Mouse (Mus musculus) hindbrain, embryonic 13.5 days (tissue): Measurements from ENCODE around the gene Rwdd2a. TPM values are rescaled to one million over a fixed set of nuclear protein-coding genes. Genes with fewer than 3 reads are reported as not detected.
A peak's percentile ranks its signal among the peaks of the same experiment; 100 is the strongest.

ENCODE experiments used
- ATAC-seq: fragments of 200-750 bp; cut with Nextera tagmentation; 2 replicates; pipeline ENCODE4 v1.8.0; 2017; ENCODE audit warnings: moderate TSS enrichment; ENCODE audit not compliant: low FRiP score
- H3K27ac ChIP-seq: fragments of 300-500 bp; sonication (generic); 2 replicates; pipeline ENCODE4 v1.5.1; 2015; ENCODE audit warnings: inconsistent platforms, mild to moderate bottlenecking, moderate library complexity
- H3K27me3 ChIP-seq: fragments of 300-500 bp; sonication (generic); 2 replicates; pipeline ENCODE4 v1.6.1; 2015; ENCODE audit warnings: mild to moderate bottlenecking, inconsistent platforms
- H3K36me3 ChIP-seq: fragments of 300-500 bp; sonication (generic); 2 replicates; pipeline ENCODE4 v1.6.1; 2015; ENCODE audit warnings: mild to moderate bottlenecking, inconsistent platforms
- H3K4me1 ChIP-seq: fragments of 300-500 bp; sonication (generic); replicated peaks from 2 replicates; pipeline ENCODE4 v1.6.1; 2015; ENCODE audit warnings: inconsistent platforms
- H3K4me2 ChIP-seq: fragments of 300-500 bp; sonication (generic); 2 replicates; pipeline ENCODE4 v1.6.1; 2015; ENCODE audit warnings: inconsistent platforms, mild to moderate bottlenecking, moderate library complexity
- H3K4me3 ChIP-seq: fragments of 300-500 bp; sonication (generic); 2 replicates; pipeline ENCODE4 v1.5.1; 2015; ENCODE audit warnings: mild to moderate bottlenecking, inconsistent platforms
- H3K9ac ChIP-seq: fragments of 300-500 bp; sonication (generic); 2 replicates; pipeline ENCODE4 v1.6.1; 2015; ENCODE audit warnings: mild to moderate bottlenecking, inconsistent platforms
- H3K9me3 ChIP-seq: fragments of 300-500 bp; sonication (generic); 2 replicates; pipeline ENCODE4 v1.6.1; 2016; ENCODE audit warnings: inconsistent platforms
- WGBS: fragments of 180-500 bp; shearing (Covaris S2); methylation state at CpG from one replicate; pipeline ENCODE4 v1.1.7; 2015; 5-methylcytosine and 5-hydroxymethylcytosine counted together
- polyA plus RNA-seq: library from polyadenylated mRNA; unstranded; fragments of >200 nt; fragmentation: Nextera tagmentation; extraction: Ambion mirVana; gene quantifications from 2 replicates; pipeline ENCODE4 v1.2.1, GENCODE M21; 2015

The Rwdd2a gene
- 9.6 TPM in 2 replicates for polyA plus RNA-seq

- Histone ChIP-seq H3K4me2 (peak within 1 kb of the TSS; percentile 99), H3K4me1 (peaks cover 21% of the 10 kb centered on the region), H3K27ac (peak within 1 kb of the TSS; percentile 78), H3K9me3 (no peaks in the 10 kb centered on the region), H3K9ac (peak within 1 kb of the TSS; percentile 80), H3K4me3 (peak within 1 kb of the TSS; percentile 71), H3K36me3 (peaks cover 27% of the 10 kb centered on the region), H3K27me3 (no peaks in the 10 kb centered on the region)
- under 1% methylated on average over 59 of the region's 59 CpGs for WGBS
- ATAC-seq: peak; percentile 99
Measured at GRCm38 (mm10) chr9:86571540-86572135, at the start of gene Rwdd2a, which contains the start of gene Pgm3. Gene Rwdd2a (plus strand): TSS chr9:86571991. Gene Pgm3 (minus strand): TSS chr9:86571842.

DNA sequence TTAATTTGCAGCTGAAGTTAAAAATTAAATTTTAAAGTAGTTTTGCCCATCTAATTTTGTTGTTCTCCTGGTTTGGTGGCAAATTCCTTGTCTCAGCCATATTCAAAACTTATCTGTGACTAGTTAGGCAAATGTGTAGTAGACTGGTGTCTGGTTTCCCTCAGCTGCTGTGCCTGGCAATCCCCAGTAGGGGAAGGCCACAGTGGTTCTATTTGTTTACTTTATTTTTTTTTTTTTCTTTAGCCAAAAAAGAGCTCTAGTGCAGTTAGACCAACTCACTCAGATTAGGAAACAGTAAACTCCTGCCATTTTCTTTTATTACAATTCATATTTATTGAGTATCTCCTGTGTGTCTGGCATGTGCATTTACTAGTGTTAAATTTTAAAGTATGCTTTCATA lies 49.5 kb upstream of the Rwdd2a start:
- no peak overlapping the region for H3K9ac ChIP-seq
- H3K4me3 ChIP-seq: no peak overlapping the region
- ATAC-seq: no peak
- H3K9me3 ChIP-seq: no peaks in the 10 kb centered on the region
- H3K36me3 ChIP-seq: peaks cover 67% of the 10 kb centered on the region
- H3K27ac ChIP-seq: no peak overlapping the region
- no peaks in the 10 kb centered on the region for H3K27me3 ChIP-seq
- no peak overlapping the region for H3K4me2 ChIP-seq
- H3K4me1 ChIP-seq: no peaks in the 10 kb centered on the region

DNA sequence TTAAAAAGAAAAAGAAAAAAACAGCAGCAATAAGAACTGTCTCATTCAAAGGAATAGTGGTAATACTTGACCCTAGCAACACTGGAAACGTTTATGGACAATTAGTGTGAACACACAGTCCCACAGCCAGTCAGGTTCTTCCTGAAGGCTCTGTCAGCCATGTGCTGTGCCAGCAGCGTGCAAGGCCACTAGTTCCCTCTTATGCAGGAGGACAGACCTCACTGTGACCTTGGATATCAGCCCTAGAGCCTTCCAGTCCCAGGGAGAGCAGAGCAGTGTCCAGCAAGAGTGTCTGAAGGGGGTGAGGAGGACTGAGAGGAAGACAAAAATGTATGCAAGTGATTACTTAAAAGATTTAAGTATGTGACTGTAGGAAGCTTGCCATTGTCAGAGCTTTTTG lies 46.2 kb upstream of the Rwdd2a start:
- H3K36me3 ChIP-seq: peaks cover 65% of the 10 kb centered on the region
- H3K4me1 ChIP-seq: no peaks in the 10 kb centered on the region
- WGBS: 62% methylated on average over 2 of the region's 2 CpGs
- no peak for ATAC-seq
- no peaks in the 10 kb centered on the region for H3K27me3 ChIP-seq
- no peak overlapping the region for H3K4me3 ChIP-seq
- no peaks in the 10 kb centered on the region for H3K9me3 ChIP-seq
- H3K4me2 ChIP-seq: no peak overlapping the region
- no peak overlapping the region for H3K27ac ChIP-seq
- no peak overlapping the region for H3K9ac ChIP-seq

GRCm38 (mm10) chr9:86534071-86534470 lies 37.7 kb upstream of the Rwdd2a start:
- H3K36me3 ChIP-seq: peaks cover 61% of the 10 kb centered on the region

DNA sequence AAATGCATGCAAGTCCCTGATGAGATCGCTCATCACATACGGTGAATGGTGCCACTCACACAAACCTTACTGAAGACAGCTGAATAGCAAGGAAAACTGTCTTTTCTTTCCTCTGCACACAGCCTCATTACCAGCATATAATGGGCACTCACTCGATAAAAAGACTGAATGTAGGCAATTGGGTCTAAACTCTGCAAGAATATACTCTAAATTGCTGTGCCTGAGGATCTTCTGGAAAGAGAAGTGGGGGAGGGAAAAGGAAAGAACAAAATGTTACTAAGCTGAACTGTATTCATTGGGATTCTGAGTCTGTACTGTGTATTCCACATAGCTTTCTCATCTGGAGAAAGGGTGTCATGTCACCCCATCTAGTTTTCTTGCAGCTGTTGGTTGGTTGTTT lies 28.3 kb upstream of the Rwdd2a start:
- 89% methylated on average over 3 of the region's 3 CpGs for WGBS
- Histone ChIP-seq H3K27ac (no peak overlapping the region), H3K9ac (no peak overlapping the region), H3K4me2 (no peak overlapping the region), H3K36me3 (peaks cover 72% of the 10 kb centered on the region), H3K4me1 (no peaks in the 10 kb centered on the region), H3K9me3 (no peaks in the 10 kb centered on the region), H3K4me3 (no peak overlapping the region), H3K27me3 (no peaks in the 10 kb centered on the region)
- ATAC-seq: no peak

More at GRCm38 (mm10) chr9:86534071-86534470, 37.7 kb upstream of the Rwdd2a start:
- Histone ChIP-seq H3K4me2 (no peak overlapping the region), H3K27ac (no peak overlapping the region), H3K27me3 (no peaks in the 10 kb centered on the region), H3K4me3 (no peak overlapping the region), H3K9ac (no peak overlapping the region), H3K9me3 (no peaks in the 10 kb centered on the region), H3K4me1 (no peaks in the 10 kb centered on the region)
- WGBS: 95% methylated on average over 5 of the region's 5 CpGs
- ATAC-seq: no peak

GRCm38 (mm10) chr9:86544559-86544958 lies 27.2 kb upstream of the Rwdd2a start:
- Histone ChIP-seq H3K36me3 (peaks cover 81% of the 10 kb centered on the region), H3K4me3 (no peak overlapping the region), H3K27ac (no peak overlapping the region), H3K27me3 (no peaks in the 10 kb centered on the region), H3K4me1 (no peaks in the 10 kb centered on the region), H3K9me3 (no peaks in the 10 kb centered on the region), H3K4me2 (no peak overlapping the region), H3K9ac (no peak overlapping the region)
- ATAC-seq: no peak
- 84% methylated on average over 1 of the region's 1 CpGs for WGBS

DNA sequence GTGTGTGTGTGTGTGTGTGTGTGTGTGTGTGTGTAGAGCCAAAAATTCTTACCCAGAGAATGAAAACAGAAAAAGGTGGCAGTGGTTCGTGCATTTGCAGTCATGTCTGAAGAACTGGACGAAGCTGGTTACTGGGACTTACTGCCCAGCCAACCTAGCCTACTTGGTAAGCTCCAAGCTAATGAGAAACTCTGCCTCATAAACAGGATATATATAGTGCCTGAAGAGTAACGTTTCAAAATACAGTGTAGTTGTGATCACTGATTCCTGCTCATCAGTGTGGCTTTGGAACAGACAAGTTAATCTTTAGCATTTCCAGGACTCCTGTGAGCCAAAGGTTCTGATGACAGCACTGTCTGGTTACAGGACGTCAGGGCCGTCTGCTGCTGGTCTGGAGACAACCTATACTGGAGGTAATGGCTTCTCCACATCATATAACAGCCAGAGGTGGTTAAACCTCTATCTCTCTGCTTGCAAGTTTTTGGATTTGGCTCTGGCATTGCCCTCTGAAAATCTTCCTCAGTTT lies 22.1 kb upstream of the Rwdd2a start:
- Histone ChIP-seq H3K4me2 (no peak overlapping the region), H3K4me1 (no peaks in the 10 kb centered on the region), H3K27ac (no peak overlapping the region), H3K9ac (no peak overlapping the region), H3K4me3 (no peak overlapping the region), H3K36me3 (peaks cover 79% of the 10 kb centered on the region), H3K27me3 (no peaks in the 10 kb centered on the region), H3K9me3 (no peaks in the 10 kb centered on the region)
- ATAC-seq: no peak
- WGBS: 93% methylated on average over 5 of the region's 5 CpGs

GRCm38 (mm10) chr9:86550717-86551116 lies 21.1 kb upstream of the Rwdd2a start:
- no peaks in the 10 kb centered on the region for H3K9me3 ChIP-seq
- H3K27me3 ChIP-seq: no peaks in the 10 kb centered on the region
- peaks cover 77% of the 10 kb centered on the region for H3K36me3 ChIP-seq
- WGBS: 89% methylated on average over 3 of the region's 3 CpGs
- no peak overlapping the region for H3K4me2 ChIP-seq
- H3K4me3 ChIP-seq: no peak overlapping the region
- no peaks in the 10 kb centered on the region for H3K4me1 ChIP-seq
- ATAC-seq: no peak
- no peak overlapping the region for H3K27ac ChIP-seq
- no peak overlapping the region for H3K9ac ChIP-seq

DNA sequence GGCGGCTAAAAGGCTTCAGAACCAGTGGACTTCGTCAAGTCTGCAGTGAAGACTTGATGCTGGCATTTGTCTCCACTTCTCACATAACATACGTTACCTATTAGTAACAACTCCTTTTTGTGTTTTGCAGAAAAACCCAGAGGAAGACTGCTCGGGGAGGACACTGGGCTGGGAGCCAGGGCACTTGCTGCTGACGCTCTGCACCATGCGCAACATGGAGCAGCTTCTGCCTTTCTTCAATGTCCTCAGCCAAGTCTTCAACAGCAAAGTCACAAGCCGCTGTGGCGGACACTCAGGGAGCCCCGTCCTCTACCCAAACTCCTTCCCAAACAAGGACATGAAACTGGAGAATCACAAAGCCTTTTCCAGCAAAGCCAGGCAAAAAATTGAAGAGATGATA lies 17.9 kb upstream of the Rwdd2a start:
- H3K36me3 ChIP-seq: peaks cover 81% of the 10 kb centered on the region
- no peak overlapping the region for H3K9ac ChIP-seq
- no peaks in the 10 kb centered on the region for H3K9me3 ChIP-seq
- no peaks in the 10 kb centered on the region for H3K4me1 ChIP-seq
- 90% methylated on average over 9 of the region's 9 CpGs for WGBS
- no peaks in the 10 kb centered on the region for H3K27me3 ChIP-seq
- ATAC-seq: no peak
- H3K27ac ChIP-seq: no peak overlapping the region
- H3K4me3 ChIP-seq: no peak overlapping the region
- no peak overlapping the region for H3K4me2 ChIP-seq

DNA sequence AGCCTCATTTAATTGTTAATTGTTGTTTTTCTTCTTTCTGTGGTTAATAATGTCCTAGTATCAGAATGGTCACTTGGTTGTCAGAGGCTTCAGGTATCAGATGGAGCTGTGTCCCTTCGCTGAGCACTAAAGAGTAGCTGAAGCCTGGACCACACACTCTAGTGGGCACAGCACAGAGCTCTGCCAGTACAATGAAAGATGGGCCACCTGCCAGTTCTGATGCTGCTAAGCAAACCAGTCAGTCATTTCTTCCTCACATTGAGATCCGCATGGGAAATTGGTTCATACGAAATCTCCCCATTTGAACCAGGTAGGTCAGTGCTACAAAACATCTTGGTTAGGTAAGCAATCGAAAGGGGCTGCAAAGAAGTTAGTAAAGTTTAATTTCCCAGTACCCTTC lies 17.1 kb upstream of the Rwdd2a start:
- no peaks in the 10 kb centered on the region for H3K27me3 ChIP-seq
- no peaks in the 10 kb centered on the region for H3K4me1 ChIP-seq
- no peak overlapping the region for H3K9ac ChIP-seq
- no peaks in the 10 kb centered on the region for H3K9me3 ChIP-seq
- 89% methylated on average over 4 of the region's 4 CpGs for WGBS
- no peak overlapping the region for H3K4me3 ChIP-seq
- H3K27ac ChIP-seq: no peak overlapping the region
- no peak overlapping the region for H3K4me2 ChIP-seq
- ATAC-seq: no peak
- peaks cover 84% of the 10 kb centered on the region for H3K36me3 ChIP-seq

GRCm38 (mm10) chr9:86560543-86560942 lies 11.2 kb upstream of the Rwdd2a start:
- Histone ChIP-seq H3K27me3 (no peaks in the 10 kb centered on the region), H3K4me2 (no peak overlapping the region), H3K4me3 (no peak overlapping the region), H3K27ac (no peak overlapping the region), H3K9me3 (no peaks in the 10 kb centered on the region), H3K9ac (no peak overlapping the region), H3K36me3 (peaks cover 92% of the 10 kb centered on the region), H3K4me1 (no peaks in the 10 kb centered on the region)
- WGBS: 89% methylated on average over 3 of the region's 3 CpGs
- ATAC-seq: no peak

GRCm38 (mm10) chr9:86569314-86569910 lies 2.4 kb upstream of the Rwdd2a start:
- no peak for ATAC-seq
- WGBS: 97% methylated on average over 3 of the region's 3 CpGs
- H3K27me3 ChIP-seq: no peaks in the 10 kb centered on the region
- no peak overlapping the region for H3K4me3 ChIP-seq
- peaks cover 49% of the 10 kb centered on the region for H3K36me3 ChIP-seq
- H3K27ac ChIP-seq: no peak overlapping the region
- no peak overlapping the region for H3K4me2 ChIP-seq
- peaks cover 21% of the 10 kb centered on the region for H3K4me1 ChIP-seq
- H3K9ac ChIP-seq: no peak overlapping the region
- H3K9me3 ChIP-seq: no peaks in the 10 kb centered on the region
